Mouse (Mus musculus) stomach, postnatal 0 days (tissue): ENCODE data around the gene Abcc6.

Experiments
- CTCF ChIP-seq: IDR thresholded peaks from 2 replicates; pipeline ENCODE4 v1.5.1; 2016; ENCODE audit warnings: antibody characterized with exemption, low read depth, mild to moderate bottlenecking, moderate library complexity
- EP300 ChIP-seq: optimal IDR thresholded peaks from 2 replicates; pipeline ENCODE3; 2016; ENCODE audit warnings: antibody characterized with exemption

DNA sequence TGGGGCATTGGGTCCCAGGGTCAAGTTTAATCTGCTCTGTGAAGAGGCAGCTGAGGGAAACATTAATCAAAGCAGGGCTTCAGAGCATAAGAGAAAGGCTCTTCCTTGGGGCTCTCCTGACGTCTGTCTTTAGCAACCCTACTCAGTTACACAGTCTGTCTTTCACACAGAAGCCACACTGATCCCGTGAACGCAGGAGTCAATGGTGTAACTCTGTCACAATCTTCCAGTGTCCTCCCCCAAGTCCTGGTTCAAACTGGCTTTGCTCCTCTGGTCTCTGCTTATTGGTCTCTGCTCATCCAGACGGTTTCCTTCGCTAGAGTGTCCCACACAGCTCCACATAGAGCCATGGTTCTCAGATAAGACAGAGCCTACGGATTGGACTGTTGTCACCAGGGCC is 56.0 kb downstream of the Abcc6 start:
- TF ChIP-seq CTCF, result no peak
- no peak for TF ChIP-seq EP300
